Mouse (Mus musculus) forebrain, postnatal 0 days (tissue): ENCODE results near the gene Ager. TPM values are rescaled to one million over a fixed set of nuclear protein-coding genes. Genes with fewer than 3 reads are reported as not detected.

Experiments
- ATAC-seq: fragments of 200-750 bp; cut with Nextera tagmentation; 2 replicates; pipeline ENCODE4 v1.8.0; 2017; ENCODE audit warnings: mild to moderate bottlenecking, moderate library complexity
- DNase-seq: peaks from one replicate; pipeline ENCODE4 v3.0.0-alpha.2; 2015
- H3K27ac ChIP-seq: fragments of 300-500 bp; sonication (generic); 2 replicates; pipeline ENCODE4 v1.5.1; 2014; ENCODE audit warnings: low read depth, mild to moderate bottlenecking, antibody characterized with exemption, low read length, moderate library complexity, mixed read lengths
- H3K27me3 ChIP-seq: fragments of 300-500 bp; sonication (generic); 2 replicates; pipeline ENCODE4 v1.6.1; 2014; ENCODE audit warnings: mild to moderate bottlenecking, low read length, mixed read lengths; ENCODE audit not compliant: insufficient read depth
- H3K36me3 ChIP-seq: fragments of 300-500 bp; sonication (generic); 2 replicates; pipeline ENCODE4 v1.6.1; 2014; ENCODE audit warnings: mild to moderate bottlenecking, moderate library complexity; ENCODE audit not compliant: insufficient read depth
- H3K4me1 ChIP-seq: fragments of 300-500 bp; sonication (generic); 2 replicates; pipeline ENCODE4 v1.6.1; 2014; ENCODE audit warnings: antibody characterized with exemption; ENCODE audit not compliant: insufficient read depth
- H3K4me2 ChIP-seq: fragments of 300-500 bp; sonication (generic); 2 replicates; pipeline ENCODE4 v1.6.1; 2014; ENCODE audit warnings: low read depth, mild to moderate bottlenecking, moderate library complexity
- H3K4me3 ChIP-seq: fragments of 300-500 bp; sonication (generic); 2 replicates; pipeline ENCODE4 v1.5.1; 2014; ENCODE audit warnings: low read depth, low read length, mixed read lengths
- H3K9ac ChIP-seq: fragments of 300-500 bp; sonication (generic); 2 replicates; pipeline ENCODE4 v1.6.1; 2014; ENCODE audit warnings: mild to moderate bottlenecking
- H3K9me3 ChIP-seq: fragments of 300-500 bp; sonication (generic); 2 replicates; pipeline ENCODE4 v1.6.1; 2016; ENCODE audit warnings: low read length
- CTCF ChIP-seq: sonication (generic); IDR thresholded peaks from 2 replicates; pipeline ENCODE4 v1.5.1; 2016; ENCODE audit warnings: antibody characterized with exemption, control low read depth, low read depth
- WGBS: fragments of 180-500 bp; shearing (Covaris S2); extraction: QIAGEN DNeasy Blood & Tissue Kit; methylation state at CpG from one replicate; pipeline ENCODE4 v1.1.7; 2014; 5-methylcytosine and 5-hydroxymethylcytosine counted together
- polyA plus RNA-seq: library from polyadenylated mRNA; unstranded; fragments of >200 nt; fragmentation: Nextera tagmentation; extraction: Ambion mirVana; gene quantifications from 2 replicates; pipeline ENCODE4 v1.2.1, GENCODE M21; 2015
- total RNA-seq: library from RNA; depleted of rRNA; stranded (reverse); fragments of >200 nt; gene quantifications from 2 replicates; pipeline ENCODE4 v1.2.3, GENCODE M21; 2014

Gene Ager
- total and polyA plus RNA-seq, 2 experiments from 2014 or later, result 1.2 to 2.8 TPM

GRCm38 (mm10) chr17:34559895-34560294 lies 37.8 kb upstream of the Ager start:
- H3K9me3 ChIP-seq, result no peaks in the 10 kb centered on the region
- no peaks in the 10 kb centered on the region for H3K36me3 ChIP-seq
- no peak for TF ChIP-seq CTCF
- H3K4me2 ChIP-seq, result no peak overlapping the region
- no peaks in the 10 kb centered on the region for H3K27me3 ChIP-seq
- WGBS, result 39% methylated on average over 15 of the region's 15 CpGs
- no peak overlapping the region for H3K9ac ChIP-seq
- H3K4me3 ChIP-seq, result no peak overlapping the region
- H3K4me1 ChIP-seq, result no peaks in the 10 kb centered on the region
- ATAC-seq (no peak), DNase-seq (no peak)
- no peak overlapping the region for H3K27ac ChIP-seq

- no peak overlapping the region for H3K27ac ChIP-seq
- no peaks in the 10 kb centered on the region for H3K36me3 ChIP-seq
- H3K4me2 ChIP-seq, result no peak overlapping the region
- H3K4me1 ChIP-seq, result no peaks in the 10 kb centered on the region
- WGBS, result 92% methylated on average over 6 of the region's 6 CpGs
- no peak overlapping the region for H3K4me3 ChIP-seq
- TF ChIP-seq CTCF, result no peak
- DNase-seq (no peak), ATAC-seq (no peak)
- H3K9ac ChIP-seq, result no peak overlapping the region
- no peaks in the 10 kb centered on the region for H3K9me3 ChIP-seq
- no peaks in the 10 kb centered on the region for H3K27me3 ChIP-seq
Observed at GRCm38 (mm10) chr17:34560438-34560837, 37.2 kb upstream of the Ager start.

GRCm38 (mm10) chr17:34561200-34561599 lies 36.5 kb upstream of the Ager start:
- Histone ChIP-seq H3K4me1 (no peaks in the 10 kb centered on the region), H3K27ac (no peak overlapping the region), H3K27me3 (no peaks in the 10 kb centered on the region), H3K9me3 (no peaks in the 10 kb centered on the region), H3K4me2 (no peak overlapping the region), H3K9ac (no peak overlapping the region), H3K36me3 (no peaks in the 10 kb centered on the region), H3K4me3 (no peak overlapping the region)
- no peak for TF ChIP-seq CTCF
- no peak for ATAC-seq
- 33% methylated on average over 8 of the region's 8 CpGs for WGBS
- DNase-seq, result no peak

- no peak overlapping the region for H3K9ac ChIP-seq
- no peaks in the 10 kb centered on the region for H3K36me3 ChIP-seq
- H3K9me3 ChIP-seq, result no peaks in the 10 kb centered on the region
- WGBS, result 55% methylated on average over 3 of the region's 3 CpGs
- no peak for TF ChIP-seq CTCF
- ATAC-seq (no peak), DNase-seq (no peak)
- H3K4me3 ChIP-seq, result no peak overlapping the region
- H3K27me3 ChIP-seq, result no peaks in the 10 kb centered on the region
- no peaks in the 10 kb centered on the region for H3K4me1 ChIP-seq
- H3K4me2 ChIP-seq, result no peak overlapping the region
- no peak overlapping the region for H3K27ac ChIP-seq
Observed at GRCm38 (mm10) chr17:34562595-34562994, 35.1 kb upstream of the Ager start.

GRCm38 (mm10) chr17:34563354-34563753 lies 34.3 kb upstream of the Ager start:
- Histone ChIP-seq H3K9ac (no peak overlapping the region), H3K36me3 (no peaks in the 10 kb centered on the region), H3K4me1 (no peaks in the 10 kb centered on the region), H3K9me3 (no peaks in the 10 kb centered on the region), H3K4me2 (no peak overlapping the region), H3K4me3 (no peak overlapping the region), H3K27me3 (no peaks in the 10 kb centered on the region), H3K27ac (no peak overlapping the region)
- TF ChIP-seq CTCF, result no peak
- DNase-seq (no peak), ATAC-seq (no peak)
- WGBS, result 82% methylated on average over 11 of the region's 11 CpGs

- TF ChIP-seq CTCF, result no peak
- Histone ChIP-seq H3K4me2 (no peak within 1 kb of the TSS), H3K4me3 (no peak within 1 kb of the TSS), H3K9me3 (no peaks in the 10 kb centered on the region), H3K9ac (no peak within 1 kb of the TSS), H3K36me3 (no peaks in the 10 kb centered on the region), H3K4me1 (no peaks in the 10 kb centered on the region), H3K27ac (peak within 1 kb of the TSS; percentile 54; the same call in 1 of the 2 replicates), H3K27me3 (no peaks in the 10 kb centered on the region)
- ATAC-seq (no peak), DNase-seq (no peak)
- WGBS, result 18% methylated on average over 6 of the region's 6 CpGs
Observed at GRCm38 (mm10) chr17:34564003-34564421, 33.6 kb upstream of the Ager start, which contains the start of gene Notch4. Notch4 (plus strand) TSS chr17:34564268.

- Histone ChIP-seq H3K4me1 (no peaks in the 10 kb centered on the region), H3K4me2 (no peak overlapping the region), H3K9ac (no peak overlapping the region), H3K27me3 (no peaks in the 10 kb centered on the region), H3K36me3 (no peaks in the 10 kb centered on the region), H3K4me3 (no peak overlapping the region), H3K27ac (0 out of 2 replicates have a peak overlapping the region, but pooled peaks have one; percentile 54), H3K9me3 (no peaks in the 10 kb centered on the region)
- no peak for ATAC-seq
- no peak for TF ChIP-seq CTCF
- DNase-seq, result no peak
- 66% methylated on average over 3 of the region's 3 CpGs for WGBS
Observed at GRCm38 (mm10) chr17:34564796-34565195, 32.9 kb upstream of the Ager start.
